Mouse (Mus musculus): ENCODE data around the gene Inca1.

DNA sequence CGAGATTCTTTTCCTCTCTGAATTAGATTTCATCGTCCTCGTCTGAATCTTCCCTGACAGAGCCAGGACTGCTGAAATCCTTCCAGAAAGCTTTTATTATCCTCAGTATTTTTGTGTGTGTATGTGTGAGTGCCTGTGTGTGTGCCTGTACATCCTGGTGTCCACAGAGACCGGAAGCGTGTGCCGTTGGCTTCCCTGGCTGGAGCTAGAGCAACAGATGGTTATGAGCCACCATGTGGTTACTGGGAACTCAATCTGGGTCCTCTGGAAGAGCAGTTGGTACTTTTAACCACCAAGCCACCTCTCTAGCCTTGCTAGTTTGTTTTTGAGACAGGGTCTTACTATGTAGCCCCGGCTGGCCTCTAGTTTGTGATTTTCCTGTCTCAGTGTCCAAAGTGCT, 42.2 kb upstream of the Inca1 start:
- TF ChIP-seq POLR2A (IDR thresholded peaks at IDR 0.05; ENCODE audit: borderline replicate concordance, insufficient read depth, low read length) (no peak), CTCF (IDR thresholded peaks at IDR 0.05; ENCODE audit: borderline replicate concordance, insufficient read depth, low read depth, low read length) (no peak)

All from cerebellum, adult 2 months (tissue).